Mouse (Mus musculus): ENCODE results near the gene Folr2. TPM values are rescaled to one million over a fixed set of nuclear protein-coding genes. Genes with fewer than 3 reads are reported as not detected.

Folr2 gene
- polyA plus RNA-seq, 1 experiment, result 2.1 TPM

DNA sequence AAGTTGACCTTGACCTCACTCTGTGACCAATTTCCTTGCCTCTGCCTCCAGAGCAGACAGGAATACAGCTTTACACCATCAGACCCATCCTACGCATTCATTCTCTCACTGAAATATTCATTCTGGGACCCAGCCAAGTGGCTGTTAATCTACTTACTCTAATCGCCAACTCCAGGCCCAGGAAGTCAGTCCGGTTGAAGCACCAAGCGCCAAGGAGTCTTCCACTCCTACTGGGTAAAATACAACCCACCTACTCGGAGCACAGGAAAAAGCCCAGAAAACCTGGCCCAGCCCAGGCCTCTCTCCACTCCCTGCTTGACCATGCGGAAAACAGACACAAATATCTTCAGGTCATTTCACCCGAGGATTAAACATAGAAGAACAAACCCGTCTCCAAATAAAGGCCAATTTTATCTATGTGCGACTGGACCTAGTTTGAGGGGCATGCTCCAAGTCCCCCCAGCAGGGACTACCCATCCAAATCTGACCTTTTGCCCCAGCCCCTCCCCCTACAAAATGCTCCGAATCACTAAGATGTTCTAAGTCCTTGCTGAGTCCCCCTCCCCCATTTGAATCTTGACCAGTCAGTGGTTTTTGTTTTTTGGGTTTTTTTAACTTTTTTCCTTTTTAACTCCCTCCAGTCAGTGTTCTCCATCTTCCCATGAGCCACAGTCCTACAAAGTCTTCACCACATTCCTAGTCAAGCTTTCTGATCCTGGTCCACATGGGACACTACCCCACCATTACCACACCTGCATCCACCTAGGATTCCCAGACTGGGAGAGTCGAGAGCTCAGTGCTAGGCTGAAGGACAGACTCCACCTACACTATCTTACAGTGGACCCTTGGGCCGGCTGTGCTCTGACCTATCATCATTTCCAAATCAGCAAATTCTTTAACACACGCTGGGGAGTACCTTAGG, 11.5 kb upstream of the Folr2 start:
- no peak for TF ChIP-seq CTCF (IDR thresholded peaks at IDR 0.05; ENCODE audit: extremely low read depth, insufficient read depth, low read length)
- no peak overlapping the region for H3K27ac ChIP-seq (ENCODE audit: insufficient read depth, low read length)
- peaks cover 2% of the 10 kb centered on the region; the same call in 1 of the 2 replicates for H3K4me1 ChIP-seq (ENCODE audit: control insufficient read depth, insufficient read depth, low read length)

GRCm38 (mm10) chr7:101867482-101867881, 10.5 kb upstream of the Folr2 start:
- Histone ChIP-seq H3K27ac (ENCODE audit: insufficient read depth, low read length) (no peak overlapping the region), H3K4me3 (ENCODE audit: insufficient read depth, low read length) (no peak overlapping the region), H3K4me1 (ENCODE audit: control insufficient read depth, insufficient read depth, low read length) (peaks cover 2% of the 10 kb centered on the region; the same call in 1 of the 2 replicates)
- TF ChIP-seq POLR2A (IDR thresholded peaks at IDR 0.05; ENCODE audit: extremely low read depth, insufficient read depth, low read length) (no peak), CTCF (IDR thresholded peaks at IDR 0.05; ENCODE audit: extremely low read depth, insufficient read depth, low read length) (no peak)

More for the DNA sequence above, 11.5 kb upstream of the Folr2 start:
- H3K4me3 ChIP-seq (ENCODE audit: insufficient read depth, low read length), result no peak overlapping the region

- Histone ChIP-seq H3K27ac (ENCODE audit: insufficient read depth, low read length) (no peak overlapping the region), H3K4me1 (ENCODE audit: control insufficient read depth, insufficient read depth, low read length) (peaks cover 2% of the 10 kb centered on the region; the same call in 1 of the 2 replicates), H3K4me3 (ENCODE audit: insufficient read depth, low read length) (no peak overlapping the region)
- no peak for TF ChIP-seq POLR2A (IDR thresholded peaks at IDR 0.05; ENCODE audit: extremely low read depth, insufficient read depth, low read length)
Measured at GRCm38 (mm10) chr7:101866491-101867265, 9.7 kb upstream of the Folr2 start.

- Histone ChIP-seq H3K4me3 (ENCODE audit: insufficient read depth, low read length) (no peak within 1 kb of the TSS), H3K27ac (ENCODE audit: insufficient read depth, low read length) (no peak within 1 kb of the TSS), H3K4me1 (ENCODE audit: control insufficient read depth, insufficient read depth, low read length) (no peaks in the 10 kb centered on the region)
- TF ChIP-seq POLR2A (IDR thresholded peaks at IDR 0.05; ENCODE audit: extremely low read depth, insufficient read depth, low read length) (no peak), CTCF (IDR thresholded peaks at IDR 0.05; ENCODE audit: extremely low read depth, insufficient read depth, low read length) (no peak)
Measured at GRCm38 (mm10) chr7:101863415-101863814, 6.4 kb upstream of the Folr2 start, which contains the start of gene Anapc15. TSS of gene Anapc15 (plus strand) at chr7:101863715.

- Histone ChIP-seq H3K4me1 (ENCODE audit: control insufficient read depth, insufficient read depth, low read length) (no peaks in the 10 kb centered on the region), H3K27ac (ENCODE audit: insufficient read depth, low read length) (no peak overlapping the region), H3K4me3 (ENCODE audit: insufficient read depth, low read length) (no peak overlapping the region)
- TF ChIP-seq POLR2A (IDR thresholded peaks at IDR 0.05; ENCODE audit: extremely low read depth, insufficient read depth, low read length), result no peak
- no peak for TF ChIP-seq CTCF (IDR thresholded peaks at IDR 0.05; ENCODE audit: extremely low read depth, insufficient read depth, low read length)
Measured at GRCm38 (mm10) chr7:101862291-101862690, 5.3 kb upstream of the Folr2 start.

GRCm38 (mm10) chr7:101860978-101861377, 4.0 kb upstream of the Folr2 start:
- TF ChIP-seq CTCF (IDR thresholded peaks at IDR 0.05; ENCODE audit: extremely low read depth, insufficient read depth, low read length) (no peak), POLR2A (IDR thresholded peaks at IDR 0.05; ENCODE audit: extremely low read depth, insufficient read depth, low read length) (no peak)
- Histone ChIP-seq H3K4me3 (ENCODE audit: insufficient read depth, low read length) (no peak overlapping the region), H3K4me1 (ENCODE audit: control insufficient read depth, insufficient read depth, low read length) (no peaks in the 10 kb centered on the region), H3K27ac (ENCODE audit: insufficient read depth, low read length) (no peak overlapping the region)

- no peaks in the 10 kb centered on the region for H3K4me1 ChIP-seq (ENCODE audit: control insufficient read depth, insufficient read depth, low read length)
- no peak for TF ChIP-seq CTCF (IDR thresholded peaks at IDR 0.05; ENCODE audit: extremely low read depth, insufficient read depth, low read length)
- TF ChIP-seq POLR2A (IDR thresholded peaks at IDR 0.05; ENCODE audit: extremely low read depth, insufficient read depth, low read length), result no peak
- no peak overlapping the region for H3K27ac ChIP-seq (ENCODE audit: insufficient read depth, low read length)
- H3K4me3 ChIP-seq (ENCODE audit: insufficient read depth, low read length), result no peak overlapping the region
Measured at GRCm38 (mm10) chr7:101858362-101858761, 1.4 kb upstream of the Folr2 start.

DNA sequence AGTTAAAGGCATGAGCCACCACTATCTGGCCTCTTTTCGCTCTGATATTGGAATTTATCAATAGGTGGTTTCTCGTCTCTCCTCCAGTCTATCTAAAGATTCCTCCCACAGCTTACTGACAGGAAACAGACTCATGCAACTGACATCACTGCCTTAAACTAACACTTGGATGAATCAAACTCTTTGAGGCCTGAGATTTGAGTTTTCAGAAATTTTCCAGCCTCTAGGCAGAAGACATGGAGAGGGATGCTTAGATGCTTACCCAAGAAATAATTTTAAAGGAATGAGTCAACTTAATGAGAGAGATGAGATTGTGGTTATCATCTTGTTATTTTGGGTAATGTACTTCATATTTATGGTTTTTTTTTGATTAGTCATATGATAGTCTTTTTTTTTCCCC, 3.2 kb downstream of the Folr2 start:
- H3K4me1 ChIP-seq (ENCODE audit: control insufficient read depth, insufficient read depth, low read length), result no peaks in the 10 kb centered on the region
- no peak overlapping the region for H3K27ac ChIP-seq (ENCODE audit: insufficient read depth, low read length)
- no peak overlapping the region for H3K4me3 ChIP-seq (ENCODE audit: insufficient read depth, low read length)
- TF ChIP-seq POLR2A (IDR thresholded peaks at IDR 0.05; ENCODE audit: extremely low read depth, insufficient read depth, low read length), result no peak
- TF ChIP-seq CTCF (IDR thresholded peaks at IDR 0.05; ENCODE audit: extremely low read depth, insufficient read depth, low read length), result no peak

GRCm38 (mm10) chr7:101852846-101853245, 4.1 kb downstream of the Folr2 start:
- Histone ChIP-seq H3K4me3 (ENCODE audit: insufficient read depth, low read length) (no peak overlapping the region), H3K27ac (ENCODE audit: insufficient read depth, low read length) (no peak overlapping the region), H3K4me1 (ENCODE audit: control insufficient read depth, insufficient read depth, low read length) (no peaks in the 10 kb centered on the region)
- TF ChIP-seq POLR2A (IDR thresholded peaks at IDR 0.05; ENCODE audit: extremely low read depth, insufficient read depth, low read length), result no peak
- no peak for TF ChIP-seq CTCF (IDR thresholded peaks at IDR 0.05; ENCODE audit: extremely low read depth, insufficient read depth, low read length)

Measured in cortical plate, adult 2 months (tissue).